Comparison of ENCODE assay signal across 22 mouse cellular contexts in the genomic region with DNA sequence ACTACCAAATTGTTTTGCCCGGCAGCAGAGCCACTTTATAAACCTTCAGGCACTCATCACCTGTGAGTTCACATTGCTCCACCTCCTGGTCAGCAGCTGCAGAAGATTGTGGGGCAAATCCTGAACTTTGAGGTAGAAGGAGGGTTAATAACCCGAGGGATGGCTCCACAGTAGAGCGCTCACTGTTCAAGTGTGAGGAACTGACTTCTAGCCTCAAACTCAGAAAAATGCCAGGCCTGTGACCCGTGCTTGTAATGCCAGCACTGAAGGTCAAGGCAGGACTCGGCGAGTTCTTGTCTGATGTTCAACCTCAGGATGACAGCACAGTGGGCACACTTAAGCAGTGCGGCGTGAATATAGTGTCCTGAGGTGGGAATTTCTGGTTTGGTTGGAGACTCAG.
"Had no signal": no experiment of that assay in that cellular context is flagged by ENCODE, and none has a peak within 500 bp of the region (broad histone marks: within the 10 kb centered on the region; RNA-seq: fewer than 3 reads in every experiment).

No protein-coding gene starts in this region.

- H3K36me3 ChIP-seq: hindbrain, embryonic 15.5 days; limb, embryonic 12.5 days; limb, embryonic 15.5 days; neural tube, embryonic 12.5 days; neural tube, embryonic 15.5 days had no signal

- H3K4me3 ChIP-seq: hindbrain, embryonic 15.5 days; left cerebral cortex, adult 2 months; limb, embryonic 12.5 days; limb, embryonic 15.5 days; neural tube, embryonic 12.5 days; neural tube, embryonic 15.5 days had no signal

- H3K27ac ChIP-seq: hindbrain, embryonic 15.5 days; left cerebral cortex, adult 2 months; limb, embryonic 12.5 days; limb, embryonic 15.5 days; liver, embryonic 14.5 days; neural tube, embryonic 12.5 days; neural tube, embryonic 15.5 days; stomach, postnatal 0 days had no signal

- H3K4me2 ChIP-seq: hindbrain, embryonic 15.5 days; limb, embryonic 12.5 days; limb, embryonic 15.5 days; liver, embryonic 11.5 days; lung, embryonic 14.5 days; midbrain, embryonic 11.5 days; neural tube, embryonic 12.5 days; neural tube, embryonic 15.5 days had no signal

- H3K9ac ChIP-seq: hindbrain, embryonic 15.5 days; limb, embryonic 12.5 days; limb, embryonic 15.5 days; liver, embryonic 14.5 days; liver, postnatal 0 days; lung, embryonic 14.5 days; neural tube, embryonic 12.5 days; neural tube, embryonic 15.5 days had no signal

- ATAC-seq: intestine, postnatal 0 days; liver, postnatal 0 days had no signal

- DNase-seq: layer of hippocampus, postnatal 36 days; left cerebral cortex, postnatal 4 days; liver, postnatal 0 days; lung, embryonic 14.5 days; lung, postnatal 10 days; lung, postnatal 4 days; midbrain, embryonic 14.5 days; right cerebral cortex, adult 18-20 months; right cerebral cortex, postnatal 14 days; right cerebral cortex, postnatal 4 days; thymus, postnatal 25 days had no signal

- H3K9me3 ChIP-seq: hindbrain, embryonic 15.5 days; limb, embryonic 12.5 days; limb, embryonic 15.5 days; neural tube, embryonic 12.5 days; neural tube, embryonic 15.5 days had no signal

- H3K27me3 ChIP-seq: hindbrain, embryonic 15.5 days; limb, embryonic 12.5 days; limb, embryonic 15.5 days; neural tube, embryonic 12.5 days; neural tube, embryonic 15.5 days had no signal
